Mouse (Mus musculus) adrenal gland, adult 18-20 months (tissue): ENCODE measurements around the gene Mettl24. TPM values are rescaled to one million over a fixed set of nuclear protein-coding genes. Genes with fewer than 3 reads are reported as not detected.

Source experiments
- DNase-seq, 2 experiments: peaks; one replicate each; pipeline ENCODE4 v3.0.0; 2021 to 2022; ENCODE audit warnings: low spot score in 2 of 2
- total RNA-seq, 2 experiments: library from RNA; stranded (reverse); gene quantifications; 1 replicate in 1 of 2; 2 replicates in 1 of 2; pipeline ENCODE4 v1.2.3; 2021

The Mettl24 gene
- total RNA-seq, 2 experiments from 2014 or later = 6.5 to 7.3 TPM

DNA sequence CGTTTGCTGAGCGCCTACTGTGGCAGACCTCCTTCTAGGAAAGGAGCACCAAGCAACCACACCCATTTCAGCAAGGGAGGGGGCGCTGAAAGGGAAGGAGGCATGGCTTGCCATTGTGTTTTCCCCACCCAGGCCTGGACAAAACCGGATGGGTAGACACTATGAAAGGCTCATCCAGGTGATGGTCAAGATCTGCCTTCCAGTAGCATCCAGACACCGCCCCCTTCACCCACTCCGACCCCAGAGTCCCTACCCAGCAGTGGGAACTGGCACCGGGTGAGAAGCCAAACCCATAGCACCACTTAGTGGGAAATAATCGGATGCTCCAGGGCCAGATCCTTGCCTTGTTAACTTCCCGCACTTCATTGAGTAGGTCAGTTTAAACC, 779 bp downstream of the Mettl24 start:
- no peak for DNase-seq

- no peak for DNase-seq
These were observed 1.2 kb downstream of the Mettl24 start for GRCm38 (mm10) chr10:40684326-40684725.

- DNase-seq = no peak
These were observed 2.6 kb downstream of the Mettl24 start for GRCm38 (mm10) chr10:40685641-40686040.

DNA sequence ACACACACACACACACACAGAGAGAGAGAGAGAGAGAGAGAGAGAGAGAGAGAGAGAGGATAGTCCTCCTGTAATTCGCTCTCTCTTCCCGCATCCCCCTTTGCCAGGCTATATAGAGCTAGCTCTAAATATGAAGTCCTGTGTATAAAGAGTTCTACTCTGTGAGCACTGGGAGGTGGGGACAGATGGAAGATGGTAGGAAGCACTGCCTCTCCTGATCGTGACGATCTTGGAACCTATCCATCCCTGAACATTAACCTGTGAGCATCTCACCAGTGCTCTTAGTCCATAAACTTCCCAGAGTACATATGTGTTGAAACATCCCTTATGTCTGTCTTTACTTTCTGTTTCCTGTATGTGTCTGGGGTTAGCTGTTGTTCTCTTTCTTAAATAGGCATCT, 3.9 kb downstream of the Mettl24 start:
- DNase-seq = no peak

GRCm38 (mm10) chr10:40687407-40687806, 4.3 kb downstream of the Mettl24 start:
- DNase-seq = no peak

DNA sequence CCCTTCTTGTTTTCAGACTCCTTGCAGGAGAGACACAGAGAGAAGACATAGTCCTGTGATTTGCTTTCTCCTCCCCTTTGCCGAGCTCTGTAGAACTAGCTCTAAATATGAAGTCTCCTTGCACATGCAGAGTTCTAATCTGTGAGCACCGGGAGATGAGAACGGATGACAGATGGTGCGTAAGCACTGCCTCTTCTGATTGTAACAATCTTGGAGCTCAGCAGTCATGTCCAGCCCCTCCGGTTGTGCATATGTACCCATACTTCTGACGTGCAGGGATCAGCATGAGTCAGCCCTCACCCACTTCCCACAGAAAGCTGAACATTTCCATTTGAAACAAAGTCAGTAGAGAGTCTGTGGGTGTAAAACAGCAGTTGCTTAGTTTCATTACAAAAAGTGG, 5.2 kb downstream of the Mettl24 start:
- no peak for DNase-seq

DNA sequence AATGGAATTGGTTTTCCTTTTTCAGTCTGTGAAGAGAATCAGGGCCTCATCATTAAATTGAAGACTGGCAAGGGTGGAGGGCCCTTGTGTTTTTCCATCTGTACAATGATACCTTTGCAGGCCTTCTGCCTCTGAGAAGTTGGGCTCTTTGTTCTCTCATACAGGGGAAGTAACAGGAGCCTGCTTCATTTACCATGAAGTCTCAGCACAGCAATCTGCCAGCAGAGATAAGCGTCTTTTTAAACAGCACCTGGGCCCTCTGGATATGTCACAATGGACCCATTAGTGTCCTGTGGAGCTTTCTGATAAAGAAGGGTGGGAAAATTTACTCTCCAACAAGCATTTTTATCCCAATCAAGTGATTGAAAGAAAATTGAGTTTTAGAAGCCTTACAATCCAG, 5.8 kb downstream of the Mettl24 start:
- DNase-seq = no peak

- DNase-seq = no peak
These were observed 15.6 kb downstream of the Mettl24 start for GRCm38 (mm10) chr10:40698652-40699051.

DNA sequence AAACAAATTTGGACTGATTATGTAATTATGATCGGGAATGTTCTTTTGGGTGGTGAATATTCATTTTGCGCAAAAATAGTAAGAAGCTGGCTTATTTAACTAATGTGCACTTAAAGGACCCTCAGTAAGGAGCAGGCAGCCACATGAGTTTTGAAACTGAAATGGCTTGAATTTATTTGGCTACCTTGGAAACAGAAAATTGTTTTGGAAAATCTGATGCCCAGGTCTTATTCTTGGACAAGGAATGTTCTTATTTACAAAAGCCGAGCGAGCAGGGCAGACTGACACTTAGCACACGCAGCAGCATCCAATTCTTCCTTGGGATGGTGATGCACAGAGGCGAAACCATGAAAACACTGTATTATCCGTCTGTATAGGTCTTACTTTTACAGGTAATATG, 28.0 kb downstream of the Mettl24 start:
- DNase-seq = no peak

DNA sequence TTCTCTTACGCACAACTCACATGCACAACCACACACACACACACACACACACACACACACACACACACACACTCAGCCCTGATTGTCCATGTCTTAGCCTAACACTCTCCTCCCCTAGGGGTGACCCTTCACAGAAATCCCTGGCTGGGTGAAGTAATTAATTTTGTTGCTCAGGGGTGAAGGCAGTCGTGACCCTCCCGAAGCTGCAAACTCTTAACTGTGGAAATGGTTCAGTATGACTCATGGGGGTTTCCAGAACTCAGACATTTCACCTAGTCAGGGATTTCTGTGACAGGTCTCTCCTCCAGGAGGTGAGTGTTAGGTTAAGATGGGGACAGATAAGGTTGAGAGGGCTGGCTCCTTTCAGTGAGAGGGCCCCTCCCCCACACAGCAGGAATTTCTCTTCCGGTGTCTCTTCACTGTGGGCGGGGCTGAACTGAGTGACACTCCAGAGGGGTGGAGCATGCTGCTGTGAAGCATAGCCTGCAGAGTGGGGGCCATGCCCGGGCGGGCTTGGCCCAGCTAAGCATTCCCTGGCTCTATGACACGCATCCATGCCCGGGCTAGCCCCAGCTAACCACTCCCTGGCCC, 30.0 kb downstream of the Mettl24 start:
- DNase-seq = no peak

DNA sequence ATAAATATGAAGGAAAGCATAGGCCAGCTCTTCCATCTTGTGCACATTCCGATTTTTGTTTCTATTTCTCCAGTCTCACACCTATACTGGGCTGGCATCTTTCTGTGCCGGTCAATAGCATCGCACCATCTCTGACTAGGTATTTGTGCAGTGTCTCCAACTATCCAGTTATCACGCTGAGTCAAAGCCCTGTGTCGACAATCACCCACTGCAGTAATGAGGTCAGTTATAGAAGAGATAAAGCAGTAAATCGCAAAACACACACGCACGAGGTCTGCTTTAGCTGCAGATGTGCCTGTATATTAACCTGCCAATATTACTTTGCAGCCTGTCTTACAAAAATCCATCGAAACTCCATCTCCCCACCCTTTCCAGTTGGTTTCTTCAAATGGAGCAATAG, 30.7 kb downstream of the Mettl24 start:
- DNase-seq = no peak

GRCm38 (mm10) chr10:40715151-40715550, 32.1 kb downstream of the Mettl24 start:
- DNase-seq = no peak

- DNase-seq = no peak
These were observed 33.2 kb downstream of the Mettl24 start for GRCm38 (mm10) chr10:40716296-40716695.

DNA sequence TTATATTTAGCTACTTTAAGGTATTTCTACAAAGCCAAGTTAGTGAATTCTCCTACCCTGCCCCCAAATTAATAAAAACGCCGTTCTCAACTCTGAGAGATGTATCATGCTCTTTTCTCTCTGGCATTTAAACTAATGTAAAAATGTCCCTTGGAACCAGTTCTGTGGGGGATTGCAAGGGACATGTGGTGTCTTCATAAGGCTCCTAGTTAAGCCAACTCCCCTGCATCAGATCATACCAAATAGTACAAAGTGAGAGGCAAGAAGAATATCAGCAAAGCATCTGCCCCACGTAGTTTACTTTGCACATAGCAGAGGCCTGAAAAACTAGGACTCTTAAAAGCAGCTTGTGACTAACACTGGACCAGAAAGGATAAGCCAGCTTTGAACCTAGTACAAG, 33.6 kb downstream of the Mettl24 start:
- no peak for DNase-seq

- no peak for DNase-seq
These were observed 35.3 kb downstream of the Mettl24 start for GRCm38 (mm10) chr10:40718362-40718761.

DNA sequence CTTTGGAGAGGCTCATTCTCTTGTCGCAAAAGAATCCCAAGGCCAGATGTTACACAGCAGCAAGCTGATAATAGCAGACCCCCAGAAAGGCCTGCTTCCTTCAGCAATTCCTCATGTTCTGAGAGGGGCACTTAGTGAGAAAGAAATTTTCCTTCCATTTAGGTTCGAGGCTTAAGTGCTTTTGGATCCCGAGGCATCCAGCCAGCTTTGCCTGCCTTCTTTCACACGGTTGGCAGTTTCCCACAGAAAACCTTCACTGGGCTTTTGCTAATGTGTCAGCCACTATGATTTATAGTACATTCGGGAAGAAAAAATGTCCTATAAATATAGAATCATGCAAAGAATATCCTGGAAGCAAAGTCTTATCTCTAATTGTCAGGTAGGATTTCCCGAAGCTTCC, 36.0 kb downstream of the Mettl24 start:
- DNase-seq = no peak

- DNase-seq = no peak
These were observed 37.8 kb downstream of the Mettl24 start for GRCm38 (mm10) chr10:40720883-40721282.

- no peak for DNase-seq
These were observed 41.3 kb downstream of the Mettl24 start for GRCm38 (mm10) chr10:40724342-40724741.

GRCm38 (mm10) chr10:40725066-40725465, 42.0 kb downstream of the Mettl24 start:
- DNase-seq = no peak

GRCm38 (mm10) chr10:40725471-40725870, 42.4 kb downstream of the Mettl24 start:
- no peak for DNase-seq

- no peak for DNase-seq
These were observed 43.3 kb downstream of the Mettl24 start for GRCm38 (mm10) chr10:40726288-40726902.

DNA sequence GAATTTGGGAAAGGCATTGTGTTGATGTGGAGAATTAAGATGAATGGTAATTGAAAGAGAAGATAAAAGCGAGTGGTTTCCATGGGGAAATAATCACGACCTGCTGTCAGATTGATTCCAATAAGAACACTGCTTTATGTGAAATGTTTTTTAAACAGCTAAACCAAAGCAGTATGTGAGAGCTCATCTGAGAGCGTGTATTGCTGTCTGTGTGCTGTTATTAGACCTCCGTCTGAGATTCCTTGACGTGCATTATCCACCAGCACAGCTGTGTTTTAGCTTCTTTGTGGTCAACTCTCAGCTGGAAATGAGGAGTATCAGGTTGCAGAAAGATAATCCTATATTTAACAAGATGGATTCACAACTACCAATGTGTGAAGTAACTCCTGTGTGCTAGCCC, 43.9 kb downstream of the Mettl24 start:
- DNase-seq = no peak

GRCm38 (mm10) chr10:40730200-40730599, 47.1 kb downstream of the Mettl24 start:
- no peak for DNase-seq
